Mouse (Mus musculus) E14TG2a.4 (cell line): Measurements from ENCODE around the gene Grn.

Experiments
- CTCF ChIP-seq: conservative IDR thresholded peaks from 2 replicates; pipeline ENCODE4 v1.5.1; 2014; ENCODE audit warnings: low read length
- NANOG ChIP-seq: IDR thresholded peaks from 2 replicates; pipeline ENCODE4 v1.6.1; 2014; ENCODE audit warnings: borderline replicate concordance, low read length, mixed read lengths
- POU5F1 ChIP-seq: IDR thresholded peaks from 2 replicates; pipeline ENCODE4 v1.6.1; 2014; ENCODE audit warnings: low read length, borderline replicate concordance

- TF ChIP-seq CTCF = no peak
- TF ChIP-seq NANOG = no peak
- TF ChIP-seq POU5F1 = no peak
Observed at GRCm38 (mm10) chr11:102447497-102447896, 17.4 kb downstream of the Grn start, which contains the start of gene Fam171a2.
